Mouse (Mus musculus) megakaryocyte, embryonic 14.5 days (primary cell): ENCODE results near the gene Gm8082. TPM values are rescaled to one million over a fixed set of nuclear protein-coding genes. Genes with fewer than 3 reads are reported as not detected.
"Not testable (repeated sequence)": the region's sequence is repeated elsewhere in the genome, so short reads cannot be mapped to it uniquely, and the experiment has no call there.

Source experiments
- H3K27me3 ChIP-seq: replicated peaks from 2 replicates; pipeline ENCODE3; 2012; ENCODE audit warnings: inconsistent platforms
- H3K36me3 ChIP-seq: replicated peaks from 2 replicates; pipeline ENCODE3; 2012; ENCODE audit warnings: low read length, inconsistent platforms, mixed read lengths
- H3K4me1 ChIP-seq: 2 replicates; pipeline ENCODE4 v1.6.1; 2012; ENCODE audit warnings: inconsistent platforms
- H3K4me3 ChIP-seq: replicated peaks from 2 replicates; pipeline ENCODE3; 2012; ENCODE audit warnings: moderate library complexity, mild to moderate bottlenecking, inconsistent platforms
- H3K9me3 ChIP-seq: 2 replicates; pipeline ENCODE4 v1.6.1; 2012; ENCODE audit warnings: inconsistent platforms
- polyA plus RNA-seq: library from polyadenylated mRNA; stranded (reverse); fragments of >175 nt; gene quantifications from 2 replicates; pipeline ENCODE4 v1.2.3, GENCODE M21; 2012; ENCODE audit warnings: low replicate concordance; ENCODE audit not compliant: insufficient read depth

Gm8082 gene
- polyA plus RNA-seq: not detected in 2 replicates

GRCm38 (mm10) chr14:42993524-42993923, at the start of gene Gm8082:
Gm8082 (minus strand) TSS chr14:42993624.
- H3K4me1 ChIP-seq, H3K4me3 ChIP-seq, H3K27me3 ChIP-seq, H3K9me3 ChIP-seq, H3K36me3 ChIP-seq: not testable (repeated sequence)

DNA sequence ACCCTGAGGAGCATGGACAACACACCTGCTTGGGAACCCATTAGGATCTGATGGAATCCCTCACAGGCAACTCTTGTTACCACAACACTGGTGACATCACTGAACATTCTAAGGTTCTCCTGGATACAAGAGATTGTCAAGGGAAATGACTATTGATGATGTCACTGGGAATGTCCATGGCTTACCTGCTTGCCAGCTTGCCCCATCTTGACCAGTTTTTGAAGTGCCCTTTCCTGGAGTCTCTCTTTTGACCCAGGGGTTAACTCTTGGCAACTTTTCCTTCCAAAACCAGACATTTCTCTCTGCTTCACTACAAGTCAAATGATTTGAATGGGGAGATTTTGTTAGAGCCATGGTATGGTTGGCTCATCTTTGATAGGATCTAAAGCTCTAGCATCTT, 22.1 kb upstream of the Gm8082 start, which contains the start of gene Gm10376:
Gene Gm10376 (minus strand): TSS at position 101 of the 400 bp plus-strand sequence.
- not testable (repeated sequence) for H3K27me3 ChIP-seq, H3K4me1 ChIP-seq, H3K9me3 ChIP-seq, H3K36me3 ChIP-seq, H3K4me3 ChIP-seq

Other genes starting within 250 kb of the Gm8082 start
- not detected in 2 replicates for gene Gm3015, start 224.8 kb downstream of the Gm8082 start, polyA plus RNA-seq
- gene Gm10377, start 195.6 kb downstream of the Gm8082 start, polyA plus RNA-seq: not detected in 2 replicates
- not detected in 2 replicates for gene Gm21977, start 140.1 kb downstream of the Gm8082 start, polyA plus RNA-seq
- not detected in 2 replicates for gene Gm10376, start 22.0 kb upstream of the Gm8082 start, polyA plus RNA-seq
- gene Gm8094, start 83.0 kb upstream of the Gm8082 start, polyA plus RNA-seq: not detected in 2 replicates
- gene Gm8104, start 107.0 kb upstream of the Gm8082 start, polyA plus RNA-seq: not detected in 2 replicates
- gene Gm7233, start 186.2 kb upstream of the Gm8082 start, polyA plus RNA-seq: not detected in 2 replicates
- not detected in 2 replicates for gene Gm8122, start 241.7 kb upstream of the Gm8082 start, polyA plus RNA-seq